Mouse (Mus musculus) embryonic facial prominence, embryonic 15.5 days (tissue): ENCODE results near the gene Slc22a3. TPM values are rescaled to one million over a fixed set of nuclear protein-coding genes. Genes with fewer than 3 reads are reported as not detected.

Experiments
- ATAC-seq: fragments of 200-750 bp; cut with Nextera tagmentation; 2 replicates; pipeline ENCODE4 v1.8.0; 2017; ENCODE audit warnings: low read depth, moderate TSS enrichment; ENCODE audit not compliant: insufficient number of reproducible peaks, low FRiP score, low TSS enrichment
- H3K27ac ChIP-seq: fragments of 300-500 bp; sonication (generic); replicated peaks from 2 replicates; pipeline ENCODE4 v1.5.1; 2015; ENCODE audit warnings: mild to moderate bottlenecking, inconsistent platforms
- H3K27me3 ChIP-seq: fragments of 300-500 bp; sonication (generic); 2 replicates; pipeline ENCODE4 v1.6.1; 2015; ENCODE audit warnings: inconsistent platforms
- H3K36me3 ChIP-seq: fragments of 300-500 bp; sonication (generic); 2 replicates; pipeline ENCODE4 v1.6.1; 2015; ENCODE audit warnings: mild to moderate bottlenecking, inconsistent platforms
- H3K4me1 ChIP-seq: fragments of 300-500 bp; sonication (generic); 2 replicates; pipeline ENCODE4 v1.6.1; 2015; ENCODE audit warnings: inconsistent platforms
- H3K4me2 ChIP-seq: fragments of 300-500 bp; sonication (generic); replicated peaks from 2 replicates; pipeline ENCODE4 v1.6.1; 2015; ENCODE audit warnings: mild to moderate bottlenecking, inconsistent platforms
- H3K4me3 ChIP-seq: fragments of 300-500 bp; sonication (generic); replicated peaks from 2 replicates; pipeline ENCODE4 v1.5.1; 2015; ENCODE audit warnings: mild to moderate bottlenecking, inconsistent platforms
- H3K9ac ChIP-seq: fragments of 300-500 bp; sonication (generic); 2 replicates; pipeline ENCODE4 v1.6.1; 2015; ENCODE audit warnings: inconsistent platforms
- H3K9me3 ChIP-seq: fragments of 300-500 bp; sonication (generic); replicated peaks from 2 replicates; pipeline ENCODE4 v1.6.1; 2016; ENCODE audit warnings: inconsistent platforms
- WGBS: fragments of 180-500 bp; shearing (Covaris S2); methylation state at CpG from one replicate; pipeline ENCODE4 v1.1.7; 2015; 5-methylcytosine and 5-hydroxymethylcytosine counted together
- polyA plus RNA-seq: library from polyadenylated mRNA; unstranded; fragments of >200 nt; fragmentation: Nextera tagmentation; extraction: Ambion mirVana; gene quantifications from 2 replicates; pipeline ENCODE4 v1.2.1, GENCODE M21; 2015

Gene Slc22a3
- polyA plus RNA-seq, 1 experiment from 2014 or later = 1.1 TPM

- Histone ChIP-seq H3K27me3 (no peaks in the 10 kb centered on the region), H3K4me1 (no peaks in the 10 kb centered on the region), H3K9ac (no peak overlapping the region), H3K27ac (no peak overlapping the region), H3K36me3 (no peaks in the 10 kb centered on the region), H3K9me3 (no peaks in the 10 kb centered on the region), H3K4me2 (no peak overlapping the region), H3K4me3 (no peak overlapping the region)
- 65% methylated on average over 4 of the region's 4 CpGs for WGBS
- no peak for ATAC-seq
Observed at GRCm38 (mm10) chr17:12466501-12467000, 41.0 kb downstream of the Slc22a3 start.

- H3K9me3 ChIP-seq = no peaks in the 10 kb centered on the region
- ATAC-seq = no peak
- H3K27me3 ChIP-seq = no peaks in the 10 kb centered on the region
- H3K4me3 ChIP-seq = no peak overlapping the region
- H3K9ac ChIP-seq = no peak overlapping the region
- H3K4me2 ChIP-seq = no peak overlapping the region
- no peaks in the 10 kb centered on the region for H3K36me3 ChIP-seq
- H3K27ac ChIP-seq = no peak overlapping the region
- no peaks in the 10 kb centered on the region for H3K4me1 ChIP-seq
Observed at GRCm38 (mm10) chr17:12461168-12461567, 46.3 kb downstream of the Slc22a3 start.

GRCm38 (mm10) chr17:12455143-12455790 is 52.2 kb downstream of the Slc22a3 start:
- Histone ChIP-seq H3K27ac (no peak overlapping the region), H3K4me1 (0 out of 2 replicates have a peak, but pooled peaks cover 4% of the 10 kb centered on the region), H3K27me3 (no peaks in the 10 kb centered on the region; the same call in 1 of the 2 replicates), H3K4me3 (no peak overlapping the region), H3K9me3 (no peaks in the 10 kb centered on the region), H3K9ac (no peak overlapping the region), H3K36me3 (no peaks in the 10 kb centered on the region), H3K4me2 (no peak overlapping the region)
- 77% methylated on average over 5 of the region's 5 CpGs for WGBS
- ATAC-seq = no peak

GRCm38 (mm10) chr17:12453691-12454090 is 53.8 kb downstream of the Slc22a3 start:
- Histone ChIP-seq H3K4me2 (no peak overlapping the region), H3K9me3 (no peaks in the 10 kb centered on the region), H3K9ac (no peak overlapping the region), H3K4me1 (0 out of 2 replicates have a peak, but pooled peaks cover 4% of the 10 kb centered on the region), H3K27ac (no peak overlapping the region), H3K4me3 (no peak overlapping the region), H3K36me3 (no peaks in the 10 kb centered on the region), H3K27me3 (no peaks in the 10 kb centered on the region; the same call in 1 of the 2 replicates)
- 67% methylated on average over 6 of the region's 6 CpGs for WGBS
- ATAC-seq = no peak

- WGBS = 63% methylated on average over 11 of the region's 11 CpGs
Observed at GRCm38 (mm10) chr17:12452862-12453531, 54.5 kb downstream of the Slc22a3 start.

GRCm38 (mm10) chr17:12451234-12451633 is 56.3 kb downstream of the Slc22a3 start:
- WGBS = 68% methylated on average over 4 of the region's 4 CpGs
- Histone ChIP-seq H3K9me3 (no peaks in the 10 kb centered on the region), H3K27ac (no peak overlapping the region), H3K9ac (no peak overlapping the region), H3K27me3 (no peaks in the 10 kb centered on the region; the same call in 1 of the 2 replicates), H3K4me2 (no peak overlapping the region), H3K36me3 (no peaks in the 10 kb centered on the region), H3K4me1 (0 out of 2 replicates have a peak, but pooled peaks cover 4% of the 10 kb centered on the region), H3K4me3 (no peak overlapping the region)
- no peak for ATAC-seq

More at GRCm38 (mm10) chr17:12452862-12453531, 54.5 kb downstream of the Slc22a3 start:
- Histone ChIP-seq H3K9ac (no peak overlapping the region), H3K4me1 (0 out of 2 replicates have a peak, but pooled peaks cover 4% of the 10 kb centered on the region), H3K9me3 (no peaks in the 10 kb centered on the region), H3K4me3 (no peak overlapping the region), H3K27me3 (no peaks in the 10 kb centered on the region; the same call in 1 of the 2 replicates), H3K27ac (no peak overlapping the region), H3K36me3 (no peaks in the 10 kb centered on the region), H3K4me2 (no peak overlapping the region)
- ATAC-seq = no peak

GRCm38 (mm10) chr17:12444561-12444960 is 62.9 kb downstream of the Slc22a3 start:
- H3K4me1 ChIP-seq = no peaks in the 10 kb centered on the region
- H3K4me2 ChIP-seq = no peak overlapping the region
- H3K27ac ChIP-seq = no peak overlapping the region
- no peak overlapping the region for H3K4me3 ChIP-seq
- no peaks in the 10 kb centered on the region for H3K27me3 ChIP-seq
- no peak overlapping the region for H3K9ac ChIP-seq
- no peak; the same call in 1 of the 2 replicates for ATAC-seq
- 74% methylated on average over 2 of the region's 2 CpGs for WGBS
- no peaks in the 10 kb centered on the region for H3K9me3 ChIP-seq
- H3K36me3 ChIP-seq = no peaks in the 10 kb centered on the region

GRCm38 (mm10) chr17:12437771-12438170 is 69.7 kb downstream of the Slc22a3 start:
- Histone ChIP-seq H3K27ac (no peak overlapping the region), H3K4me1 (no peaks in the 10 kb centered on the region), H3K9me3 (no peaks in the 10 kb centered on the region), H3K36me3 (no peaks in the 10 kb centered on the region), H3K27me3 (no peaks in the 10 kb centered on the region), H3K4me3 (no peak overlapping the region), H3K9ac (no peak overlapping the region), H3K4me2 (no peak overlapping the region)
- no peak for ATAC-seq
- WGBS = 71% methylated on average over 10 of the region's 10 CpGs

- no peak for ATAC-seq
- WGBS = 37% methylated on average over 5 of the region's 5 CpGs
- no peak overlapping the region for H3K9ac ChIP-seq
- no peaks in the 10 kb centered on the region for H3K9me3 ChIP-seq
- H3K36me3 ChIP-seq = no peaks in the 10 kb centered on the region
- H3K27me3 ChIP-seq = no peaks in the 10 kb centered on the region
- H3K4me1 ChIP-seq = 0 out of 2 replicates have a peak, but pooled peaks cover 5% of the 10 kb centered on the region
- no peak overlapping the region for H3K4me2 ChIP-seq
- no peak overlapping the region for H3K4me3 ChIP-seq
- H3K27ac ChIP-seq = no peak overlapping the region
Observed at GRCm38 (mm10) chr17:12431707-12432106, 75.8 kb downstream of the Slc22a3 start.

GRCm38 (mm10) chr17:12428369-12428768 is 79.1 kb downstream of the Slc22a3 start:
- ATAC-seq = peak; percentile 63
- Histone ChIP-seq H3K4me2 (no peak overlapping the region), H3K9me3 (no peaks in the 10 kb centered on the region), H3K36me3 (no peaks in the 10 kb centered on the region), H3K27me3 (no peaks in the 10 kb centered on the region), H3K4me3 (no peak overlapping the region), H3K9ac (no peak overlapping the region), H3K27ac (no peak overlapping the region), H3K4me1 (0 out of 2 replicates have a peak, but pooled peaks cover 5% of the 10 kb centered on the region)

- Histone ChIP-seq H3K4me2 (no peak overlapping the region), H3K27ac (no peak overlapping the region), H3K9me3 (no peaks in the 10 kb centered on the region), H3K4me1 (0 out of 2 replicates have a peak, but pooled peaks cover 4% of the 10 kb centered on the region), H3K27me3 (no peaks in the 10 kb centered on the region), H3K36me3 (no peaks in the 10 kb centered on the region), H3K4me3 (no peak overlapping the region), H3K9ac (no peak overlapping the region)
- no peak for ATAC-seq
- WGBS = 48% methylated on average over 3 of the region's 3 CpGs
Observed at GRCm38 (mm10) chr17:12427156-12427555, 80.3 kb downstream of the Slc22a3 start.
